Mouse (Mus musculus): ENCODE data around the gene Mndal. TPM values are rescaled to one million over a fixed set of nuclear protein-coding genes. Genes with fewer than 3 reads are reported as not detected.

The Mndal gene
- total RNA-seq, 1 experiment from 2014 or later = 152 TPM

Other genes starting within 250 kb of the Mndal start
- gene Ifi207, start 200.7 kb downstream of the Mndal start, total RNA-seq (2017) = 0.50 and 1.3 TPM in 2 replicates
- 2.2 and 3.2 TPM in 2 replicates for gene Ifi204, start 175.5 kb downstream of the Mndal start, total RNA-seq (2017)
- 2.5 and 4.8 TPM in 2 replicates for gene Ifi211, start 29.4 kb downstream of the Mndal start, total RNA-seq (2017)
- 81.0 and 93.4 TPM in 2 replicates for gene Ifi203, start 181 bp upstream of the Mndal start, total RNA-seq (2017)
- gene Ifi202b, start 40.3 kb upstream of the Mndal start, total RNA-seq (2017) = not detected in 2 replicates
- 2.3 and 3.5 TPM in 2 replicates for gene Ifi205, start 89.3 kb upstream of the Mndal start, total RNA-seq (2017)
- 0.05 TPM in 1 of 2 replicates, not detected in the other for gene Olfr433, start 98.2 kb upstream of the Mndal start, total RNA-seq (2017)
- not detected in 2 replicates for gene Olfr432, start 106.7 kb upstream of the Mndal start, total RNA-seq (2017)
- gene Olfr430, start 124.1 kb upstream of the Mndal start, total RNA-seq (2017) = not detected in 2 replicates
- not detected in 2 replicates for gene Olfr429, start 141.8 kb upstream of the Mndal start, total RNA-seq (2017)
- not detected in 2 replicates for gene Olfr427, start 154.4 kb upstream of the Mndal start, total RNA-seq (2017)
- gene Olfr231, start 178.7 kb upstream of the Mndal start, total RNA-seq (2017) = not detected in 2 replicates
- not detected in 2 replicates for gene Olfr424, start 189.0 kb upstream of the Mndal start, total RNA-seq (2017)
- 0.09 TPM in 1 of 2 replicates, not detected in the other for gene Olfr420, start 213.1 kb upstream of the Mndal start, total RNA-seq (2017)
- 24.7 and 29.6 TPM in 2 replicates for gene Spta1, start 230.3 kb upstream of the Mndal start, total RNA-seq (2017)

All from common myeloid progenitor, adult 5-6 weeks (primary cell).